Mouse (Mus musculus): Measurements from ENCODE around the gene Tent4b. TPM values are rescaled to one million over a fixed set of nuclear protein-coding genes. Genes with fewer than 3 reads are reported as not detected.

The Tent4b gene
- polyA plus RNA-seq, 1 experiment = 8.4 TPM

DNA sequence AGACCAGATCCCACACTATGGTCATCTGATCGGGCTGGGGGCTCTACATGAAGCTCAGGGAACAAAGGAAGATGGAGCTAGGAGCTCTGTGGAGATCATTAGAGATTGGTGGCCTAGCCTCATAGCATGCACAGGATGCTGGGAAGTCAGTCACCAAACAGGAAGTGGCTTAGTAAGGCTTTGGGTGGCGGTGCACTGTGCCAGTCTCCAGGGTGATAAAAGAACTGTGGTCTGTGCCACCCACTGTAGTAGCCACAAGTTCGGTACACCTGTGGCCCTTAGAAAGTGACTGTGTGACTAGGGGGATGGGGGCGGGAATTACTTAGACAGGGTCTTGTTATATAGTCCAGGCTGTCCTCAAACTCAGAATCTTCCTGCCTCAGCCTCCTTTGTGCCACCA, 106.8 kb downstream of the Tent4b start:
- TF ChIP-seq CTCF (IDR thresholded peaks at IDR 0.05; ENCODE audit: control insufficient read depth, insufficient read depth, insufficient read length) = no peak
- TF ChIP-seq MAX (IDR thresholded peaks at IDR 0.05) = no peak
- no peak for TF ChIP-seq MYOD1 (IDR thresholded peaks at IDR 0.05; ENCODE audit: control insufficient read depth, insufficient read length, low read depth)
- TF ChIP-seq CEBPB (IDR thresholded peaks at IDR 0.05; ENCODE audit: low read depth) = no peak
- TF ChIP-seq MYOG (IDR thresholded peaks at IDR 0.05; ENCODE audit: control insufficient read depth, extremely low read depth, insufficient read length) = no peak
- no peak for TF ChIP-seq USF1 (IDR thresholded peaks at IDR 0.05; ENCODE audit: low read depth)
- no peak for TF ChIP-seq FOSL1 (IDR thresholded peaks at IDR 0.05; ENCODE audit: insufficient read depth, low read length, poor library complexity, severe bottlenecking)
- H3K36me3 ChIP-seq (ENCODE audit: control insufficient read depth, insufficient read depth) = peaks cover 77% of the 10 kb centered on the region
- H3ac ChIP-seq (ENCODE audit: control insufficient read depth, insufficient read length, low read depth) = no peak overlapping the region
- peaks cover 90% of the 10 kb centered on the region for H3K79me2 ChIP-seq (ENCODE audit: control insufficient read depth, insufficient read depth)
- H3K27me3 ChIP-seq (ENCODE audit: control insufficient read depth, insufficient read depth, insufficient read length) = no peaks in the 10 kb centered on the region
- H3K79me3 ChIP-seq (ENCODE audit: low read depth) = peaks cover 40% of the 10 kb centered on the region
- H3K4me3 ChIP-seq (ENCODE audit: insufficient read depth, poor library complexity, severe bottlenecking) = no peak overlapping the region

DNA sequence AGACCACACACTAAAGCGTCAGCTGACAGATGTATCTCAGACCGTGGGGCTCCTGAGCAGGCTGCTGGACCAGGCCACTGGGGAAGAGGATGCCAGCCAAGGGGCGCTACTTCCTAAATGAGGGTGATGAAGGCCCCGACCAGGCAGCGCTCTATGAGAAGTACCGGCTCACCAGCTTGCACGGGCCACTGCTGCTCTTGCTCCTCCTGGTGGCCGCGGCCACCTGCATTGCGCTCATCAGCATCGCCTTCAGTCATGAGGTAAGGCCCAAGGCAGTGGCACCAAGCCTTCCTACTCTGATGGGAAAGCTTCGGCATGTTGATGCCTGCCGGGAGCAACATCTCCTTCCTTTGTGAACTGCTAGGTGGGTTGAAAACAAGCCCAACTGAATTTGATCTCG, 107.5 kb downstream of the Tent4b start:
- TF ChIP-seq USF1 (IDR thresholded peaks at IDR 0.05; ENCODE audit: low read depth) (no peak), CTCF (IDR thresholded peaks at IDR 0.05; ENCODE audit: control insufficient read depth, insufficient read depth, insufficient read length) (peak; percentile 35), CEBPB (IDR thresholded peaks at IDR 0.05; ENCODE audit: low read depth) (no peak), MAX (IDR thresholded peaks at IDR 0.05) (no peak), FOSL1 (IDR thresholded peaks at IDR 0.05; ENCODE audit: insufficient read depth, low read length, poor library complexity, severe bottlenecking) (no peak), MYOG (IDR thresholded peaks at IDR 0.05; ENCODE audit: control insufficient read depth, extremely low read depth, insufficient read length) (no peak), MYOD1 (IDR thresholded peaks at IDR 0.05; ENCODE audit: control insufficient read depth, insufficient read length, low read depth) (no peak)

DNA sequence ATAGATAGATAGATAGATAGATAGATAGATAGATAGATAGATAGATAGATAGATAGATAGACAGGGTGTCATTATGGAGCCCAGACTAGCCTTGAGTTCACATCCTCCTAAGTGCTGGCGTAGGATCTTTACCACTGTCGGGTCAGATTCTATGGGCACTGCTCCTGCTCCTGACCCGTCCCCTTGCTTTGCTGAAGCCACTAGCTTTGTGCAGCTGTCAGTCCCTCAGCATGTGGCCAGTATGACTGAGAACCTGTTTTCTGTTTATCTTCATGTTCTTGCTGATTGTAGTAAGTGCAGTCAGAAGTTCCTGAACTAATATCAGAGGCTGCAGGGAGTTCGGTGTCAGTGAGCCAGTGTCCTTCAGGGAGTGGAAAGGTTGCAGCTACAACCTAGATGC, 108.7 kb downstream of the Tent4b start:
- H3K36me3 ChIP-seq (ENCODE audit: control insufficient read depth, insufficient read depth) = peaks cover 88% of the 10 kb centered on the region
- no peaks in the 10 kb centered on the region for H3K27me3 ChIP-seq (ENCODE audit: control insufficient read depth, insufficient read depth, insufficient read length)
- peaks cover 26% of the 10 kb centered on the region for H3K79me3 ChIP-seq (ENCODE audit: low read depth)
- no peak overlapping the region for H3ac ChIP-seq (ENCODE audit: control insufficient read depth, insufficient read length, low read depth)
- TF ChIP-seq MYOG (IDR thresholded peaks at IDR 0.05; ENCODE audit: control insufficient read depth, extremely low read depth, insufficient read length) = no peak
- H3K79me2 ChIP-seq (ENCODE audit: control insufficient read depth, insufficient read depth) = peaks cover 78% of the 10 kb centered on the region
- H3K4me3 ChIP-seq (ENCODE audit: insufficient read depth, poor library complexity, severe bottlenecking) = no peak overlapping the region

More for the DNA sequence above, 107.5 kb downstream of the Tent4b start:
- H3ac ChIP-seq (ENCODE audit: control insufficient read depth, insufficient read length, low read depth) = no peak overlapping the region
- peaks cover 83% of the 10 kb centered on the region for H3K36me3 ChIP-seq (ENCODE audit: control insufficient read depth, insufficient read depth)
- peaks cover 35% of the 10 kb centered on the region for H3K79me3 ChIP-seq (ENCODE audit: low read depth)
- H3K79me2 ChIP-seq (ENCODE audit: control insufficient read depth, insufficient read depth) = peaks cover 90% of the 10 kb centered on the region
- H3K27me3 ChIP-seq (ENCODE audit: control insufficient read depth, insufficient read depth, insufficient read length) = no peaks in the 10 kb centered on the region
- no peak overlapping the region for H3K4me3 ChIP-seq (ENCODE audit: insufficient read depth, poor library complexity, severe bottlenecking)

Other genes with a start within 250 kb of the Tent4b start
- 0.14 TPM for gene Zfp423, start 239.6 kb upstream of the Tent4b start, polyA plus RNA-seq (2012; fragmentation: generic; extraction: Trizol)
- 17.9 TPM for gene Cnep1r1, start 80.4 kb upstream of the Tent4b start, polyA plus RNA-seq (2012; fragmentation: generic; extraction: Trizol)
- 32.4 TPM for gene Heatr3, start 61.4 kb upstream of the Tent4b start, polyA plus RNA-seq (2012; fragmentation: generic; extraction: Trizol)
- 66.9 TPM for gene Adcy7, start 73.2 kb downstream of the Tent4b start, polyA plus RNA-seq (2012; fragmentation: generic; extraction: Trizol)
- 16.9 TPM for gene Brd7, start 163.0 kb downstream of the Tent4b start, polyA plus RNA-seq (2012; fragmentation: generic; extraction: Trizol)

Measured in C2C12 (cell line).